ENCODE assay signal across 8 mouse cellular contexts in genomic region chr16:36071450-36072379, GRCm38 (mm10). TPM values are rescaled to one million over a fixed set of nuclear protein-coding genes. Genes with fewer than 3 reads are reported as not detected.
DNase-seq lines count a peak whose midpoint lies in the region; ATAC-seq lines count a peak whose summit lies in the region.

Gene Fam162a (minus strand): TSS chr16:36071594.
Gene Ccdc58 (plus strand): TSS chr16:36071685.

- peak within 1 kb of the TSS; percentile 100 for H3K27ac ChIP-seq in heart, embryonic 13.5 days (replicated peaks)
- H3K27ac ChIP-seq in liver, embryonic 12.5 days = peak within 1 kb of the TSS; percentile 96
- H3K27ac ChIP-seq in stomach, embryonic 15.5 days = peak within 1 kb of the TSS; percentile 99

- H3K4me2 ChIP-seq in heart, embryonic 13.5 days = peak within 1 kb of the TSS; percentile 74
- peak within 1 kb of the TSS; percentile 85 for H3K4me2 ChIP-seq in liver, embryonic 12.5 days
- H3K4me2 ChIP-seq in stomach, embryonic 15.5 days = peak within 1 kb of the TSS; percentile 60

- no peaks in the 10 kb centered on the region for H3K9me3 ChIP-seq in heart, embryonic 13.5 days
- no peaks in the 10 kb centered on the region for H3K9me3 ChIP-seq in liver, embryonic 12.5 days (replicated peaks)
- no peaks in the 10 kb centered on the region for H3K9me3 ChIP-seq in stomach, embryonic 15.5 days

- peak within 1 kb of the TSS; percentile 97 for H3K9ac ChIP-seq in heart, embryonic 13.5 days
- H3K9ac ChIP-seq in liver, embryonic 12.5 days = peak within 1 kb of the TSS; percentile 90
- peak within 1 kb of the TSS; percentile 84 for H3K9ac ChIP-seq in stomach, embryonic 15.5 days

- peaks cover 18% of the 10 kb centered on the region for H3K36me3 ChIP-seq in heart, embryonic 13.5 days
- peaks cover 42% of the 10 kb centered on the region for H3K36me3 ChIP-seq in liver, embryonic 12.5 days
- 0 out of 2 replicates have a peak, but pooled peaks cover 3% of the 10 kb centered on the region for H3K36me3 ChIP-seq in stomach, embryonic 15.5 days

- ATAC-seq in erythroid progenitor cell, adult 5-6 weeks (replicated peaks; ENCODE audit: low FRiP score, poor library complexity, severe bottlenecking) = peak; percentile 94
- peak; percentile 93 for ATAC-seq in heart, embryonic 13.5 days (ENCODE audit: extremely low read depth, insufficient number of reproducible peaks, low FRiP score, low TSS enrichment)
- peak; percentile 92 for ATAC-seq in liver, embryonic 12.5 days
- ATAC-seq in stomach, embryonic 15.5 days (ENCODE audit: insufficient read depth, low FRiP score, low read depth) = peak; percentile 93

- WGBS in heart, embryonic 13.5 days = under 1% methylated on average over 69 of the region's 81 CpGs
- WGBS in liver, embryonic 12.5 days (ENCODE audit: insufficient replicate concordance) = under 1% methylated on average over 81 of the region's 81 CpGs
- WGBS in stomach, embryonic 15.5 days = under 1% methylated on average over 80 of the region's 81 CpGs

- peaks cover 43% of the 10 kb centered on the region for H3K4me1 ChIP-seq in heart, embryonic 13.5 days
- H3K4me1 ChIP-seq in liver, embryonic 12.5 days = peaks cover 46% of the 10 kb centered on the region
- peaks cover 10% of the 10 kb centered on the region for H3K4me1 ChIP-seq in stomach, embryonic 15.5 days

- DNase-seq in CD4-positive helper T cell, adult 2 months (ENCODE audit: low read depth, low spot score) = peak; percentile 95
- DNase-seq in brain, embryonic 18.5 days (ENCODE audit: low read depth, low spot score) = peak; percentile 82
- peak; percentile 96 for DNase-seq in kidney, postnatal 10 days
- peak; percentile 85 to 90 for DNase-seq in natural killer cell, adult 2 months (ENCODE audit: low spot score in 2 of 2)

- H3K27me3 ChIP-seq in heart, embryonic 13.5 days (replicated peaks) = no peaks in the 10 kb centered on the region
- H3K27me3 ChIP-seq in liver, embryonic 12.5 days (replicated peaks) = no peaks in the 10 kb centered on the region
- no peaks in the 10 kb centered on the region for H3K27me3 ChIP-seq in stomach, embryonic 15.5 days (replicated peaks)

- H3K4me3 ChIP-seq in heart, embryonic 13.5 days = peak within 1 kb of the TSS; percentile 89
- peak within 1 kb of the TSS; percentile 84 for H3K4me3 ChIP-seq in liver, embryonic 12.5 days
- H3K4me3 ChIP-seq in stomach, embryonic 15.5 days (replicated peaks) = peak within 1 kb of the TSS; percentile 90

RNA-seq across cellular contexts. Expression of gene Fam162a, which starts in this region (rescaled TPM):
- 15.1 and 53.0 TPM in 2 replicates for total RNA-seq in erythroid progenitor cell, adult 5-6 weeks (2015; ENCODE audit: low replicate concordance)
- total RNA-seq in erythroid progenitor cell, adult 5-6 weeks (2017; ENCODE audit: low replicate concordance) = 14.5 and 24.8 TPM in 2 replicates
- polyA plus RNA-seq in heart, embryonic 13.5 days (2015; fragmentation: Nextera tagmentation; extraction: Ambion mirVana) = 791 and 887 TPM in 2 replicates
- 242 and 259 TPM in 2 replicates for polyA plus RNA-seq in liver, embryonic 12.5 days (2016; fragmentation: Nextera tagmentation; extraction: Ambion mirVana)
- 415 and 423 TPM in 2 replicates for polyA plus RNA-seq in stomach, embryonic 15.5 days (2015; fragmentation: Nextera tagmentation; extraction: Ambion mirVana)

RNA-seq across cellular contexts. Expression of gene Ccdc58, which starts in this region (rescaled TPM):
- total RNA-seq in erythroid progenitor cell, adult 5-6 weeks (2015; ENCODE audit: low replicate concordance) = 3.2 and 12.6 TPM in 2 replicates
- 8.0 and 33.3 TPM in 2 replicates for total RNA-seq in erythroid progenitor cell, adult 5-6 weeks (2017; ENCODE audit: low replicate concordance)
- polyA plus RNA-seq in heart, embryonic 13.5 days (2015; fragmentation: Nextera tagmentation; extraction: Ambion mirVana) = 80.5 and 89.1 TPM in 2 replicates
- polyA plus RNA-seq in liver, embryonic 12.5 days (2016; fragmentation: Nextera tagmentation; extraction: Ambion mirVana) = 73.2 and 79.9 TPM in 2 replicates
- polyA plus RNA-seq in stomach, embryonic 15.5 days (2015; fragmentation: Nextera tagmentation; extraction: Ambion mirVana) = 99.7 and 101 TPM in 2 replicates

Comparison
In these comparisons a context has a peak if more than half of its experiments do, and no peak if none do; other contexts are left out.
1. Peak in every context shown above with its lines: DNase-seq, ATAC-seq, H3K4me3 ChIP-seq and H3K27ac ChIP-seq.